Mouse (Mus musculus): ENCODE results near the gene Magea4. TPM values are rescaled to one million over a fixed set of nuclear protein-coding genes. Genes with fewer than 3 reads are reported as not detected.

Magea4 gene
- not detected for total RNA-seq (2021)
- long read RNA-seq, result 0 reads

DNA sequence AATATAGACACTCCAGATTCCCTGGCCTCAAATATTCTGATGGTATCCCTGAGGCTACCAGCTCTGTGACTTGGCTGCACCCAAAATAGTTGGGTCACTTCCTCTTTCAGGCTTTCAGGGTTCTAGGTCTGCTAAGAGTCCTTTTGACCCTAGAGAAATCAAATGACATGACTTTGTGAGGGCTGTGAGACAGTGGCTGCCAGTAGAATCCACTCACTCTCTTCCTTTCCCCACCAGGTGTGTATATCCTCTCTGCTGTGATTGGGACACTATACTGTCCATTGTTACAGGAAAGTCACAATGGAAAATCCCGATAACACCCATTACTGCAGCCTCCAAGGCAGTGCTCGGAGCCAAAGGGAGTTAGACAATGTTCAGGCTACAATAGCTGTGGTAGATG lies at the start of gene Magea4:
Gene Magea4 (plus strand): TSS at position 301 of the 400 bp plus-strand sequence.
- no peak for DNase-seq (ENCODE audit: low spot score in 2 of 2)

DNA sequence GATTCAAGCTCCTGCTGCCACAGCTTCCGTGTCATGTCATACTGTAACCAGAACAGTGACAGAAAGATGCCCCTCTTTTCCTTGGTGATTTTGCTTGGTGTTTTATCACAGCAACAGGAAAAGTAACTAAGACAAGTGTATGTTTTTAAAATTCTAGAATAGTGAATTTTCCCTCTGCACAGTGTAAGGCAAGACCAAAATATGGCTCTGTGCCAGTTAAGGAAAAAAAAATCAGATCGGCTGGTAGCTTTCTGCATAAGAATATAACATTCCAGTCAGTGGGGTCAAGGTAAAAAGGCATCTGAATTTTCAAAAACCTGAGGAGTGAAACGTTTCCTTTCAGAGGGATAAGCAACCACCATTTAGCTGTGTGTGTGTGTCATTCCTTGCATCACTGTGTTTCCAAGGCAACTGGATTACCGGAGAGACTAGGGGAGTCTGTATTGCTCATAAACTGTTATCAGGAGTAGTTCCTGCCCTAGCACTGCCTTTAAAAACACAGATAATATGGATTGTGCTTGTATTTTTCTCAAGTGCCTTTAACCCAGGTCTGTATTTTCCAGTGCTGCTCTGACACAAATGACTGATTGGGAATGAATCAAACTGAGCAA lies 18.8 kb upstream of the Magea4 start:
- DNase-seq (ENCODE audit: low spot score in 2 of 2), result no peak

DNA sequence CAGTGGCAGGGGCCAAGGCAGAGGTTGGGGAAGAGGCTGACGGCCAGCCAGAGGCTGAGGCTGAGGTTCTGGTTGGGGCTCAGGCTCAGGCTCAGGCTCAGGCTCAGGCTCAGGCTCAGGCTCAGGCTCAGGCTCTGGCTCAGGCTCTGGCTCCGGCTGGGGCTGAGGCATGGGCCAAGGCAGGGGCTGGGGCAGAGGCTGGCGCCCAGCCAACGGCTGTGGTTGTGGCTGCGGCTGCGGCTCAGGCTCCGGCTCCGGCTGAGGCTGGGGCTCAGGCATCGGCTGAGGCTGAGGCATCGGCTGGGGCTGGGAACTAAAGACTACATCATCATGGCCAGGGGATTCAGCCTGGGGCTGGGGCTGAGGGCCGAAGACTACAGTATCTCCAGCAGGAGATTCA lies 48.8 kb downstream of the Magea4 start:
- no peak for DNase-seq (ENCODE audit: low spot score in 2 of 2)

Small RNA genes within 50 kb of the gene (microRNA-seq; reads per million reads assigned to microRNA genes)
- 8.3 to 14.3 reads per million in 2 experiments for gene Mir224
- 0.22 to 0.39 reads per million in 2 experiments for gene Mir452

Other genes starting within 250 kb of the Magea4 start
- gene Fate1, start 249.0 kb upstream of the Magea4 start, total RNA-seq (2021), result not detected
- under 1 TPM; 0.11 to 0.53 TPM for gene Cnga2, start 230.2 kb upstream of the Magea4 start, total RNA-seq (2021)
- under 1 TPM; 0.13 to 0.32 TPM for gene Gabre, start 52.8 kb downstream of the Magea4 start, total RNA-seq (2021)
- not detected for gene Magea10, start 164.8 kb downstream of the Magea4 start, total RNA-seq (2021)